Mouse (Mus musculus) forebrain, embryonic 10.5 days (tissue): ENCODE measurements around the gene Mdp1. TPM values are rescaled to one million over a fixed set of nuclear protein-coding genes. Genes with fewer than 3 reads are reported as not detected.

Experiments used
- DNase-seq: peaks from one replicate; pipeline ENCODE4 v3.0.0-alpha.2; 2017; ENCODE audit warnings: low spot score; ENCODE audit errors: extremely low spot score
- H3K27ac ChIP-seq: fragments of 300-500 bp; sonication (generic); 2 replicates; pipeline ENCODE4 v1.5.1; 2016; ENCODE audit warnings: mild to moderate bottlenecking
- H3K27me3 ChIP-seq: fragments of 300-500 bp; sonication (generic); 2 replicates; pipeline ENCODE4 v1.6.1; 2016; ENCODE audit warnings: mild to moderate bottlenecking; ENCODE audit not compliant: poor library complexity, severe bottlenecking
- H3K36me3 ChIP-seq: fragments of 300-500 bp; sonication (generic); replicated peaks from 2 replicates; pipeline ENCODE4 v1.6.1; 2016; ENCODE audit warnings: mild to moderate bottlenecking, moderate library complexity
- H3K4me1 ChIP-seq: fragments of 300-500 bp; sonication (generic); 2 replicates; pipeline ENCODE4 v1.6.1; 2016
- H3K4me3 ChIP-seq: fragments of 300-500 bp; sonication (generic); 2 replicates; pipeline ENCODE4 v1.5.1; 2016; ENCODE audit warnings: mild to moderate bottlenecking, moderate library complexity
- H3K9me3 ChIP-seq: fragments of 300-500 bp; sonication (generic); 2 replicates; pipeline ENCODE4 v1.6.1; 2016; ENCODE audit warnings: mild to moderate bottlenecking, moderate library complexity
- WGBS: fragments of 180-500 bp; shearing (Covaris S2); methylation state at CpG from one replicate; pipeline ENCODE4 v1.1.7; 2016; 5-methylcytosine and 5-hydroxymethylcytosine counted together
- polyA plus RNA-seq: library from polyadenylated mRNA; unstranded; fragments of >200 nt; fragmentation: Nextera tagmentation; extraction: Ambion mirVana; gene quantifications from 2 replicates; pipeline ENCODE4 v1.2.1, GENCODE M21; 2016

Gene Mdp1
- polyA plus RNA-seq = 62.4 and 63.7 TPM in 2 replicates

GRCm38 (mm10) chr14:55659960-55660573 is at the start of gene Mdp1:
Gene Mdp1 (minus strand): TSS chr14:55660508.
- Histone ChIP-seq H3K27me3 (no peaks in the 10 kb centered on the region), H3K4me3 (peak within 1 kb of the TSS; percentile 73), H3K36me3 (peaks cover 56% of the 10 kb centered on the region), H3K9me3 (no peaks in the 10 kb centered on the region), H3K4me1 (peaks cover 13% of the 10 kb centered on the region), H3K27ac (peak within 1 kb of the TSS; percentile 86)
- DNase-seq = peak; percentile 76
- under 1% methylated on average over 39 of the region's 39 CpGs for WGBS

- no peak overlapping the region for H3K27ac ChIP-seq
- peaks cover 11% of the 10 kb centered on the region for H3K4me1 ChIP-seq
- no peaks in the 10 kb centered on the region for H3K36me3 ChIP-seq
- no peak overlapping the region for H3K4me3 ChIP-seq
- DNase-seq = no peak
- H3K9me3 ChIP-seq = no peaks in the 10 kb centered on the region
- peaks cover 35% of the 10 kb centered on the region for H3K27me3 ChIP-seq
- WGBS = 87% methylated on average over 4 of the region's 4 CpGs
Measured at GRCm38 (mm10) chr14:55709509-55709908, 49.2 kb upstream of the Mdp1 start.

- 81% methylated on average over 5 of the region's 5 CpGs for WGBS
- H3K27ac ChIP-seq = no peak overlapping the region
- no peak overlapping the region for H3K4me3 ChIP-seq
- peaks cover 17% of the 10 kb centered on the region for H3K27me3 ChIP-seq
- H3K36me3 ChIP-seq = no peaks in the 10 kb centered on the region
- H3K4me1 ChIP-seq = no peaks in the 10 kb centered on the region
- no peaks in the 10 kb centered on the region for H3K9me3 ChIP-seq
- DNase-seq = no peak
Measured at GRCm38 (mm10) chr14:55707397-55707796, 47.1 kb upstream of the Mdp1 start.

- H3K4me1 ChIP-seq = no peaks in the 10 kb centered on the region
- no peaks in the 10 kb centered on the region for H3K36me3 ChIP-seq
- H3K27ac ChIP-seq = no peak overlapping the region
- no peak for DNase-seq
- no peaks in the 10 kb centered on the region for H3K9me3 ChIP-seq
- H3K4me3 ChIP-seq = no peak overlapping the region
- 92% methylated on average over 8 of the region's 8 CpGs for WGBS
- peaks cover 4% of the 10 kb centered on the region; the same call in 1 of the 2 replicates for H3K27me3 ChIP-seq
Measured at GRCm38 (mm10) chr14:55706051-55706600, 45.8 kb upstream of the Mdp1 start.

GRCm38 (mm10) chr14:55702761-55703160 is 42.5 kb upstream of the Mdp1 start:
- WGBS = 71% methylated on average over 6 of the region's 6 CpGs
- Histone ChIP-seq H3K4me1 (no peaks in the 10 kb centered on the region), H3K27me3 (no peaks in the 10 kb centered on the region), H3K9me3 (no peaks in the 10 kb centered on the region), H3K4me3 (no peak overlapping the region), H3K36me3 (no peaks in the 10 kb centered on the region), H3K27ac (no peak overlapping the region)
- DNase-seq = no peak

GRCm38 (mm10) chr14:55701131-55701530 is 40.8 kb upstream of the Mdp1 start:
- H3K4me3 ChIP-seq = no peak overlapping the region
- H3K4me1 ChIP-seq = no peaks in the 10 kb centered on the region
- DNase-seq = no peak
- H3K27ac ChIP-seq = no peak overlapping the region
- no peaks in the 10 kb centered on the region for H3K36me3 ChIP-seq
- H3K27me3 ChIP-seq = no peaks in the 10 kb centered on the region
- no peaks in the 10 kb centered on the region for H3K9me3 ChIP-seq
- WGBS = 68% methylated on average over 9 of the region's 9 CpGs

GRCm38 (mm10) chr14:55697226-55697625 is 36.9 kb upstream of the Mdp1 start:
- Histone ChIP-seq H3K4me1 (no peaks in the 10 kb centered on the region), H3K27me3 (no peaks in the 10 kb centered on the region), H3K4me3 (no peak overlapping the region), H3K27ac (no peak overlapping the region), H3K36me3 (no peaks in the 10 kb centered on the region), H3K9me3 (0 out of 2 replicates have a peak, but pooled peaks cover 8% of the 10 kb centered on the region)
- DNase-seq = no peak
- 80% methylated on average over 4 of the region's 4 CpGs for WGBS

GRCm38 (mm10) chr14:55689433-55689832 is 29.1 kb upstream of the Mdp1 start:
- 86% methylated on average over 10 of the region's 10 CpGs for WGBS

GRCm38 (mm10) chr14:55682118-55682493 is 21.8 kb upstream of the Mdp1 start:
- Histone ChIP-seq H3K4me3 (peak overlapping the region; percentile 97), H3K27me3 (no peaks in the 10 kb centered on the region), H3K9me3 (no peaks in the 10 kb centered on the region), H3K36me3 (peaks cover 35% of the 10 kb centered on the region), H3K4me1 (peaks cover 19% of the 10 kb centered on the region), H3K27ac (peak overlapping the region; percentile 92)
- DNase-seq = no peak
- 22% methylated on average over 3 of the region's 3 CpGs for WGBS

More at GRCm38 (mm10) chr14:55689433-55689832, 29.1 kb upstream of the Mdp1 start:
- Histone ChIP-seq H3K36me3 (no peaks in the 10 kb centered on the region), H3K9me3 (0 out of 2 replicates have a peak, but pooled peaks cover 5% of the 10 kb centered on the region), H3K27me3 (no peaks in the 10 kb centered on the region), H3K4me1 (no peaks in the 10 kb centered on the region), H3K27ac (no peak overlapping the region), H3K4me3 (no peak overlapping the region)
- DNase-seq = no peak

GRCm38 (mm10) chr14:55681160-55682117 is 21.1 kb upstream of the Mdp1 start, which contains the start of gene Tinf2:
Gene Tinf2 (minus strand): TSS chr14:55681820.
- H3K36me3 ChIP-seq = peaks cover 42% of the 10 kb centered on the region
- H3K4me3 ChIP-seq = peak within 1 kb of the TSS; percentile 97
- DNase-seq = peak; percentile 96
- H3K27me3 ChIP-seq = no peaks in the 10 kb centered on the region
- H3K4me1 ChIP-seq = peaks cover 19% of the 10 kb centered on the region
- no peaks in the 10 kb centered on the region for H3K9me3 ChIP-seq
- WGBS = under 1% methylated on average over 66 of the region's 66 CpGs
- H3K27ac ChIP-seq = peak within 1 kb of the TSS; percentile 92

GRCm38 (mm10) chr14:55677615-55678014 is 17.3 kb upstream of the Mdp1 start:
- Histone ChIP-seq H3K9me3 (no peaks in the 10 kb centered on the region), H3K27me3 (no peaks in the 10 kb centered on the region), H3K4me1 (peaks cover 25% of the 10 kb centered on the region), H3K36me3 (peaks cover 60% of the 10 kb centered on the region), H3K4me3 (no peak overlapping the region), H3K27ac (no peak overlapping the region)
- WGBS = 91% methylated on average over 4 of the region's 4 CpGs
- DNase-seq = no peak

GRCm38 (mm10) chr14:55672741-55673060 is 12.4 kb upstream of the Mdp1 start:
- Histone ChIP-seq H3K27ac (peak overlapping the region; percentile 96), H3K4me3 (peak overlapping the region; percentile 71), H3K4me1 (peaks cover 24% of the 10 kb centered on the region), H3K9me3 (no peaks in the 10 kb centered on the region), H3K36me3 (peaks cover 46% of the 10 kb centered on the region), H3K27me3 (no peaks in the 10 kb centered on the region)
- 81% methylated on average over 7 of the region's 7 CpGs for WGBS
- DNase-seq = no peak
